Mouse (Mus musculus) urinary bladder, adult 18-20 months (tissue): Measurements from ENCODE around the gene Olfr711.
"Not testable (repeated sequence)": the region's sequence is repeated elsewhere in the genome, so short reads cannot be mapped to it uniquely, and the experiment has no call there.

Experiments
- DNase-seq, 2 experiments: peaks; one replicate each; pipeline ENCODE4 v3.0.0; 2022; ENCODE audit warnings: low spot score in 2 of 2, mixed read lengths in 2 of 2

The Olfr711 gene

DNA sequence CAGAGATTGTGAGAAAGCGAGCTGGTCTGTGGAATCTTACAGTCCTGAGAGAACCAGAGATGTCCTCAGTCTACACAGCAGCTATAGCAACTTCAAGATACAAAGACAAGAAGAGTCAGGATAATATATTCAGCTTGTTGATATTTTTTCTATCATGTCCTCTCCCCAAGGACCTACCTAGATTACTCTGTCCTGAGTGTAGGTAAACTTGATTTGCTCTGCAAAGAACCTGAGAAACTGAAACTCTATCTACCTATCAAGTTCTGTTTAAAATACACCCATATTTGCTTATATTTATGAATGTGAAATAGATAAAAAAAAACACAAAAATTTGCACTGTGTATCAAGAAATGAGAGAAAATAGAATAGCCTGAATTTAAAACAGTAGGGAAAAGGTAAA is at the start of gene Olfr711:
TSS of gene Olfr711 (minus strand) at position 101 of the 400 bp plus-strand sequence.
- DNase-seq, result no peak

DNA sequence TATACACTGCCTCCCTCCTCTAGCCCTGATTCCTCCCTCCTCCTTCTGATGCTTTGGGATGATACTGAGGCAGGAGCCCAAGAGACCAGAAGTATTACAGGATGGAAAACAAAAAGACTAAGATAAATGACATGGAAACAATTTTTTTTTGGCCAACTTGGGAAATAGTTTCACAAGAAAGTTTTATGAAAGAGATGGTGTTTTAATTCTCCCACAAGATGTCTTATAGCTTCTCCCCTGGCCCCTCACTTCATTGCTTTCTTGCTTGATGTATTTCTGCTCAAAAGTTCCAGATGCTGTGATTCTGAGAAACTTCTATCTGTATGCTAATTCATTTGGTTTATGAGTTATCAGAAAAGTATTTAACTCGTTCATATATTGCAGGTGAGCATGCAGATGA is 30.7 kb upstream of the Olfr711 start, which contains the start of gene Olfr2:
TSS of gene Olfr2 (minus strand) at position 101 of the 400 bp plus-strand sequence.
- no peak for DNase-seq

DNA sequence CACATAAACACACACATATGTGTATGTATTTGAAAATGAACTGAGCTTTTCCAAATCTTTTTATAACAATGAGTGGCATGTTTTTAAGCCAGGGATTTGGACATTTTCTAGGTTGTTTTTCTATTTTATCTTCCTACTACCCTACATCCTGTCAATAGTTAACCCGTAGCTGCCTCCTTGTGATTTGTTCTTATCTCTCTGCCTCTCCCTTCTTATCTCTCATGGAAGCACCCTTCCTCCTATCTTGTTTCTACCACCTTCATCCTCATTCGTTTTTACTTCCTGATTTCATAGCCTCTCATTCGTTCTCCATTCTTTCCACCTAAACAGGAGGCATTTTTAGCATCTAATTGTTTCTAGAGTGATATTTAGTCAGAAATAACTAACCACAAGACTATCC is 28.9 kb upstream of the Olfr711 start:
- no peak for DNase-seq

DNA sequence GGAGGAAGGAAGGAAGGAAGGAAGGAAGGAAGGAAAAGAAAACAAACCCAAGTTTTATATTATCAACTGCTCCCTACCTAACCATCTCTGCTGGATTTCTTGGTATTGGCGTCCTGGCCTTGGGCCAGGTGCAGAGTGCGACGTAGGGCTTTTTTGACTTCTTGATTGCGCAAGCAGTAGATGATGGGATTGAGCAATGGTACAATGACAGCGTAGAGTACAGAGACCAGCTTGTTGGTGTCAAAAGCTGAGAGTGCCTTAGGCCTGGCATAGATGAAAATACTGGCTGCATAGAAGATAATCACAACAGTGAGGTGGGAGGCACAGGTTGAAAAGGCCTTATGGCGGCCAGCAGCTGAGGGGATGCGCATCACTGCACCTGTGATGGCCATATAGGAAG is 25.5 kb upstream of the Olfr711 start:
- DNase-seq, result no peak

DNA sequence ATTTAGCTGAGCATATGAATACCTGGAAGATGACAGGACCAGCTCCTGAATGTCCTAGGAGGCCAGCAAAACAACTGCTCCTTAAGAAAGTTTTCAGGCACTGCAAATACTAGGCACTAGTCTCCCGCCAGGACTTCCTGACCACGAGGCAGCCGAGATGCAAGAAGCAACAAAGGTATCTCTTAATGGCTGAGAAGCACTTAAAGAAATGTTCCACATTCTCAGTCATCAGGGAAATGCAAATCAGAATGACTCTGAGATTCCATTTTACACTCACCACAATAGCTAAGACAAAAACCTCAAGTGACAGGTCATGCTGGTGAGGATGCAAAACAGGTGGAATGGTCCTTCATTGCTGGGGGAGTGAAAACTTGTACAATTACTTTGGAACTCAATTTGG is 10.0 kb upstream of the Olfr711 start:
- DNase-seq, result no peak

DNA sequence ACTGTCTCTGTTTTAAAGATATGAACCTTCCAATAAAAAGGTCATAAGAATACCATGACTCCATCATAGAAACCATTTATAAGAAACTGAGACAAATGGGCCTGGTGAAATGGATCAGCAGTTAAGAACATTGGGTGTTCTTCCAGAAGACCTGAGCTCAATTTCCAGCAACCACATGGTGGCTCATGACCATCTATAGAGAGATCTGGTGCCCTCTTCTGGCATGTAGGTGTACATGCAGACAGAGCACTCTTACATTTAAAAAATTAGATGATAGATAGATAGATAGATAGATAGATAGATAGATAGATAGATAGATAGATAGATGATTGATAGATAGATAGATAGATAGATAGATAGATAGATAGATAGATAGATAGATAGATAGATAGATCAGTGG is 7.8 kb downstream of the Olfr711 start:
- DNase-seq, result not testable (repeated sequence)

DNA sequence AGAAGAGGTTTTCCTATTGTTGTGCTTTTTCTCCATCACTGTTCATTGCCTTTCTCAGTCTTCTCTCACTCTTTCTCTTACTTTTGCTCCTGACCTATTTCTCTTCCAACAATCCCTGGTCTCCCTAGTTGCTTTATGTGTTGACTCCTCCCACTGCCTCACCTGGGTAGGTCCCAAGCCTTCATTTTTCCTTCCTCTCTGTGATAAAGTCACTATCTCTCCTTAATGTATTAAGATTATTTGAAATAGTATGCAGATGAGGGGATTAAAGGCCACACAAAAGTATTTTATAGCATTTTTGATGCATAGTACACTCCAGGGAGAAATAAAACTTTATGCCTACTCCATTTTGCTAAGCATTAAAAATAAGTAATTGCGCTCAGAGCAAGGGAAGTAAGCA is 11.4 kb downstream of the Olfr711 start, which contains the start of gene Olfr6:
TSS of gene Olfr6 (minus strand) at position 101 of the 400 bp plus-strand sequence.
- no peak for DNase-seq

DNA sequence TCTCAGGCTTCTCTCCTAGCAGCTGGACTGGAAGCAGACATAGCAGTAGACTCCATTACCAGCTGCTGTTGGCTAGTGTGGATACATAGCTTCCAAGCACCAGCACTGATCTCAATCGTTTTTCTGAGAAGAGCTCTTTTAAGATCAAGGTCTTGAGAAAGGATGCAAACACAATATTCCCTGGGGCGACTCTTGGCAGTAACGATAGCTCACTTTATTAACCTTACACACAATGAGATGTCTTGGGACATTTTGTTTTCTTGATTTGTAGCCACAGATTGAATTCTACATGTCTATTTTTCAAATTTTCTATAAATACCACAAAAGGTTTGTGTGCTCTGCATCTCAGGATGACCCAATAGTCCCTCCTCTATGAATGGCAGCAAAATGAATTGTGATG is 27.0 kb downstream of the Olfr711 start, which contains the start of gene Olfr710:
TSS of gene Olfr710 (minus strand) at position 101 of the 400 bp plus-strand sequence.
- DNase-seq, result no peak

DNA sequence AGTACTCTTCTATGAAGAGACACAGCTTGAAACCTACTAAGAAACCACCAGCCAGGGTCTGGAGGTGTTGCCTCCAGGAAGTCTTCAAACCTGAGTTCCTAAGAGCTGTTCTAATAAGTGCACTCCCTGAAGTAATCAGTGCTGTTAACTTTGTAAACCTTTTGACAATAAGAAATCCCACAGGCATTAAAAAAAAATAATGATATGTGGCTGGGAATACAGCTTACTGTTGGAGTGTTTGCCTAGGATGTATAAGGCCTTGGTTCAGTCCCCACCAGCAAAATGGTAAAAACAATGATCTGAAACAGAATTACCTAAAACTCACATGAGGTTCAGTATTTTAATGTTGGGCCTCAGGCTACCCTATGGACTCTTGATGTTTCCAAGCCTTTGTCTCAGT is 43.1 kb downstream of the Olfr711 start, which contains the start of gene Olfr709-ps1:
TSS of gene Olfr709-ps1 (minus strand) at position 101 of the 400 bp plus-strand sequence.
- DNase-seq, result no peak

DNA sequence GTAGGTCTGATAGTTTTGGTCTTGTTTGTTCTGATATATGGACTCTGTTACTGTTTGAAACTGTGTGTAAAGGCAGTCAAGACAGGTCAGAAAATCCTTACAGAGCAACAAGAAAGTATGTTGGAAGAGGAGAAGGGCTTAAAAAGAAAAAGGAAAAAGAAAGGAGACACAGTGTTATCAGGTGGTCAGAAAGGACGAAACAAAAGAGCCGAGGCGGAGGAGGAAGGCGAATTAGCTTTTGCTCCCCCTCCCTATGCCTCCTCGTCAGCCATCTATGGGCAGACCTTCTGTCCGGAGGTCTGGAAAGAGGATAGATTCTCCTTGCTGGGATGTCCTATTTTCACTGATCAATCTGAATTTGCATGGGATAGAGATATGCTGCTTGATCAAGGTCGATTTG is 54.3 kb downstream of the Olfr711 start:
- DNase-seq, result not testable (repeated sequence)
